Mouse (Mus musculus): Measurements from ENCODE around the gene Vamp3.
"Not testable (repeated sequence)": the region's sequence is repeated elsewhere in the genome, so short reads cannot be mapped to it uniquely, and the experiment has no call there.

Vamp3 gene

GRCm38 (mm10) chr4:151044944-151045570 lies 12.7 kb downstream of the Vamp3 start:
- DNase-seq (ENCODE audit: low spot score), result peak; percentile 16

DNA sequence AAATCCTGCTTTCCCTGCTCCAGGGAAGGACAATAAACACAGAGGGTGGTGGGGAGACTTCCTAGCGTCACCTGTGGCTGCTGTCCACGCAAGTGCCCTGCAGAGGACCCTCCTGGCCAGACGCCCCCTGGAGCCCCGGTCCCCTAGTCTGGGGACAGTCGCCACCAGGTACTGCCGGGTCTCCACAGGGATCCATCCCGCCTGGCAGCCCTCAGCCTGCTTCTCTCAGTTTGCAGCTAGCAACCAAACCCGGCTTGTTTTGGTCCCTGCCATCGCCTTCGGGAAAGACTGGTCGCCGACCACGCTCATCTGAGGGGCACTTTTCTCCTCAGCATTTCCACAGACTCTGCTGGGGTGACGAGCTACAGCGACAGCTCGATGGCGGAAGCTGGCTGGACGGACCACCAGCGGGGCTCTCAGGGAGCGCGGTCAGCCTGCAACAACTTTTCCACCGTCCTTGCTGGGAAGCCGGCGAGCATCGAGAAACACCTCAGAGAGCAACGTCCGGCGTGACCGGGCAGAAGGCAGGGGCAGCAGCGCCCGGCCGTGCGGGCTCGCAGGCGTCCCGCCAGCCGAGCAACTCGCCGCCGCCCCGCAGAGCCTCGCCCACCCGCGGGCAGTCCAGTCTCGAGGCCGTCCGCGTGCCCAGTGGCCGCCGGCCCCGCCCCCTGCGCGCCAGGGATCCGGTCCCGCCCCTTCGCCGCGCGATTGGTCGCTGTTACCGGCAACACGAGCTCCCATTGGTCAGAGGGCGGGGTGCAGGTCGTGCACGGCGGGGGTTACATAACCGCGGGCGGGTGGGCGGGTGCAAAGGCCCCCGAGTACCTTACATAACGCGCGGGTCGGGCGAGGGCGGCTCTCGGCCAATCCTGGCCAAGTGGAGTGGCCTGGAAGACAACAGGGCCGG lies 13.5 kb downstream of the Vamp3 start, which contains the start of gene Per3:
Per3 (minus strand) TSS at position 629 of the 907 bp plus-strand sequence.
- peak; percentile 97 for DNase-seq (ENCODE audit: low spot score)

DNA sequence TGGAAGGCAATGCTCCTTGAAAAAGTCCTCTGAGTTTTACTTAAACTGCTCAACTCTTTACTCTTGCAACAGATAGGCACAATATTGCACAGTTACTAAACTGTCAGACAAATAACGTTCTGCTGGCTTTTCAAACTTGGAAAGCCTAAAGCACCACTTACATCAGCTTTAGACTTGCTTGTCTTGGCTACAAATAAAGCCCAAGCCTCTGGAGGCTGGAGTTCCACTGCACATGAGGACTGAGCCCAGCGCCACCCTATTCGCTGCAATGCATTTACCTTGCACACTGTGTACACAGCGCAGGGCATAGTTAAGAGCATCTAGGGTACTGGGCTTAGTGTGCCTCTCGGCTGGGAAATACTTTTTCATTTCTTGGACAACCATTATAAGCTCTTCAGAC lies 14.5 kb downstream of the Vamp3 start:
- peak; percentile 80 for DNase-seq (ENCODE audit: low spot score)

- DNase-seq (ENCODE audit: low spot score), result no peak
Measured at GRCm38 (mm10) chr4:151041506-151041905, 16.3 kb downstream of the Vamp3 start.

GRCm38 (mm10) chr4:151037800-151038199 lies 20.0 kb downstream of the Vamp3 start:
- DNase-seq (ENCODE audit: low spot score), result no peak

DNA sequence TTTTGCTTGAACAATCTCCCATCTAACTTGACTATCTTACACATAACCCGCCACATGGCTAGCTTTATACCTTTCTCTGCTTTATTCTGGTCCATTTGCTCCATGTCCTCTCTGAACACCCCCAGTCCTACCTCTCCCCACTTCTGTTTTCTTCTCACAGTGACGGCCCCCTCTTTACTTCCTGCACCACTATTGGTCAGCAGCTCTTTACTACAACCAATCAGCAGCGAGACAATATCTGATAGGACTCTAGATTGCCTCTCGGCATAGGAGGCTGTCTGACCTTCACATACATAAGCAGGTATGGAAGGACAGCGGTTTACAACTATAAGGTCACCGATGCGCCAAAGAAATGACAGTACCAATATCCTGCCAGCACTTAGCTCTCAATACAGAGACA lies 21.2 kb downstream of the Vamp3 start:
- DNase-seq (ENCODE audit: low spot score), result no peak

GRCm38 (mm10) chr4:151027001-151027400 lies 30.8 kb downstream of the Vamp3 start:
- DNase-seq (ENCODE audit: low spot score), result peak; percentile 15

DNA sequence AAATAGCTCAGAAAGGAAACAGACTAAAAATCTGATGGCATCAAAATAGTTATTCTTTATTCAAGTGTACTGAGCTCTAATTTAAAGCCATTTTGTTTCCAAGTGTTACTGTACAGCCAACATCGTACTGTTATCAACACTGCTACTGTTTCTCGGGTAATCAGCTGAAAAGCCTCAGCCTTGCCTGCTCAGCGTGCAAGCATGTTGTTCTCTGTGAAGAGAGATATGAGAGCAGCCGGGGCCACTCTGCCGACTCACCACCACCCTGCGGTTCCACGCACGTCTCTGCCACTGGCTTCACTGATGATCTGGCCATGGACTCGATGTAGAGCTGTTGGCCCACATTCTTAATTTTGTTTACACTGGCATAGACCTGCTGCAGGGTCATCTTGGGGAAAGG lies 33.6 kb downstream of the Vamp3 start:
- no peak for DNase-seq (ENCODE audit: low spot score)

GRCm38 (mm10) chr4:151017356-151017755 lies 40.4 kb downstream of the Vamp3 start:
- DNase-seq (ENCODE audit: low spot score), result not testable (repeated sequence)

GRCm38 (mm10) chr4:151015946-151016345 lies 41.8 kb downstream of the Vamp3 start:
- DNase-seq (ENCODE audit: low spot score), result no peak

DNA sequence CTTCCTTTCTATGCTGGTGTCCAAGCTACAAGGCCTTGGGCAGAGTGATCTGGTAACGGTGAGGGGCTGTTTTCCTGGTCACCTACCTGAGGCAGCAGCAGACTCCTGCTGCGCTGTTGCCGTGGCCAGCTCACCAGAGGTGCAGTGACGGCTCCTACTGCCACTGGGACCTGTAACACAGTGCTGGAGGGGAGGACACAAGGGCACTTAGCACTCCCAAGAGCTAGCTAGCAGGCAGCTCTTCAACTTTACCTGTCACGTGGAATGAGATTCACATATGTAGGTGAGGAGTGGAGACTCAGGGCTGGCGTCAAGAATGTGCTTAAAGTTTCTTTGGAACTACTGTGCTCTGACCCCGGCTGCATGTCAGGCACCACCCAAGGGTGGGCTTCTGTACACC lies 47.4 kb downstream of the Vamp3 start:
- DNase-seq (ENCODE audit: low spot score), result peak; percentile 56

DNA sequence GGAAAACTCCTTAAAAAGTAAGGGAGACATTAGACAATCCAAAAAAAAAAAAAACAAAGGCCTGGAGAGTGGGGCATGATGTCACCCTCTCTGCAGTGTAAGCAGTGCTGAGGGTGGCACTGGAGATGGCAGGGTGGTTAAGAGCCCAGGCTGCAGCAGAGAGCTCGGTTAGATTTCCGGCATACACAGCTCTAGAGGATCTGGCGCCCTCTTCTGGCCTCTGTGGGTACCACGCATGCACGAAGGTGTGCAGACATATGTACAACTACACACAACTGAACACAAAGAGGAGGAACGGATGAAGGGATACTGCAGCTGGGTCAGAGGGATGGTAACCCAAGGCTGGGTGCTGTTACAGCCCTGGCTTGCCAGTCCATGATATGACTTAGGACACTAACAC lies 50.8 kb downstream of the Vamp3 start:
- peak; percentile 24 for DNase-seq (ENCODE audit: low spot score)

DNA sequence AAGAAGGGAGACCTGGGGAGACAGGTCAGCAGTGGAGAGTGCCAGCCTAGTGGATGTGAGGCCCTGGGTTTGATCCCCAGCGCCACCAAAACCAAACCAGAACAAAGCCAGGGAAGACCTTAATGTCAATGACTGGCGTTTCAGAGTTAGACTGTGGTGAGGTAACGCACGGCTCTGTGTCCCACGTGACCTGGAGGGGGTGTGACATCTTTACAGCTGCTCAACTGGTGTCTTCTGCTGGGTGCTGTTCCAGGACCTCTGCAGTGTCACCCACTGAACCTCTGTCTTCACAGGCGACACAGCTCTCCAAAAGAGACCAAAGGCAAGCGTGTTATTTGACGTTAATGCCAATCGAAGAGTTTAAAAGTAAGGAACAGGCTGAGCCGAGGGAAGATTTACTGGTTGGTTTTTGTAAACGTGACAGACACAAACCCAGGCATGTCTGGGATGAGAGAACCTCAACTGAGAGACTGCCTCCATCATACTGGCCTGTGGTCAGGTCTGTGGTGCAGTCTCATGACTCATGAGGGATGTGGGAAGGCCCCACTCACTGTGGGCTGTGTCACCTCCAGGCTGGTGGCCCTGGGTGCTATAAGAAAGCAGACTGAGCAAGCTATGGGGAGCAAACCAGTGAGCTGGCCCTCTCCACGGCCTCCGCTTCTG lies 52.0 kb downstream of the Vamp3 start:
- no peak for DNase-seq (ENCODE audit: low spot score)

- no peak for DNase-seq (ENCODE audit: low spot score)
Measured at GRCm38 (mm10) chr4:151001397-151001796, 56.4 kb downstream of the Vamp3 start.

DNA sequence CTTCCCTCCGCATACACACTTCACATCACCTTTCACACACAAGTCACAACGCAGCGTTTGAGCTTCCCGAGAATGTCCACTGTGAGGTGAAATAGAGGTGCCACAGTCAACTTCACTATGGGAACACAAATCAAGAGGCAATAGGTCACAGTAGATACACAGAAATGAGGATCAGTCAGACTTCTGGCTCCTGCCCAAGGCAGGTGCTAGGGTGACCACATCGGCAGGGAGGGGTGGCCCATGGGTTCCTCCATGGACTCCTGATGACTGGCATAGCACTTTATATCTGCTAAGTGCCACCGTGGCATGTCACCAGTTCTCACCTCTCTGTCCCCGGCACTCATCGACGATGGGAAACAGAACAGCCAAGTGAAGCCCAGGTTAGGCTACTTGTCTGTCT lies 59.1 kb downstream of the Vamp3 start:
- DNase-seq (ENCODE audit: low spot score), result no peak
